Mouse (Mus musculus): ENCODE results near the gene Lama5. TPM values are rescaled to one million over a fixed set of nuclear protein-coding genes. Genes with fewer than 3 reads are reported as not detected.

Gene Lama5
- polyA plus RNA-seq, 1 experiment from 2014 or later, result 3.5 TPM

GRCm38 (mm10) chr2:180148551-180148950 is 77.1 kb downstream of the Lama5 start:
- no peak overlapping the region for H3K27ac ChIP-seq (replicated peaks)
- H3K4me1 ChIP-seq (replicated peaks), result no peaks in the 10 kb centered on the region
- WGBS, result 86% methylated on average over 9 of the region's 9 CpGs
- H3K27me3 ChIP-seq, result no peaks in the 10 kb centered on the region
- H3K9ac ChIP-seq, result no peak overlapping the region
- no peak overlapping the region for H3K4me2 ChIP-seq
- H3K4me3 ChIP-seq, result no peak overlapping the region
- ATAC-seq (ENCODE audit: low FRiP score, low read depth), result no peak
- H3K36me3 ChIP-seq, result peaks cover 82% of the 10 kb centered on the region
- H3K9me3 ChIP-seq, result no peaks in the 10 kb centered on the region

- no peak for ATAC-seq (ENCODE audit: low FRiP score, low read depth)
- no peaks in the 10 kb centered on the region for H3K4me1 ChIP-seq (replicated peaks)
- H3K9ac ChIP-seq, result no peak overlapping the region
- 88% methylated on average over 6 of the region's 6 CpGs for WGBS
- peaks cover 78% of the 10 kb centered on the region for H3K36me3 ChIP-seq
- H3K9me3 ChIP-seq, result no peaks in the 10 kb centered on the region
- no peak overlapping the region for H3K4me2 ChIP-seq
- no peaks in the 10 kb centered on the region for H3K27me3 ChIP-seq
- no peak overlapping the region for H3K4me3 ChIP-seq
- H3K27ac ChIP-seq (replicated peaks), result no peak overlapping the region
Measured at GRCm38 (mm10) chr2:180147379-180147778, 78.3 kb downstream of the Lama5 start.

GRCm38 (mm10) chr2:180146091-180146490 is 79.6 kb downstream of the Lama5 start:
- Histone ChIP-seq H3K4me3 (no peak overlapping the region), H3K9ac (no peak overlapping the region), H3K4me2 (no peak overlapping the region), H3K27me3 (no peaks in the 10 kb centered on the region), H3K36me3 (peaks cover 81% of the 10 kb centered on the region), H3K27ac (replicated peaks) (no peak overlapping the region), H3K9me3 (no peaks in the 10 kb centered on the region), H3K4me1 (replicated peaks) (no peaks in the 10 kb centered on the region)
- 70% methylated on average over 2 of the region's 2 CpGs for WGBS
- no peak for ATAC-seq (ENCODE audit: low FRiP score, low read depth)

- no peak overlapping the region for H3K4me2 ChIP-seq
- no peak overlapping the region for H3K4me3 ChIP-seq
- no peak for ATAC-seq (ENCODE audit: low FRiP score, low read depth)
- no peaks in the 10 kb centered on the region for H3K27me3 ChIP-seq
- peaks cover 23% of the 10 kb centered on the region for H3K36me3 ChIP-seq
- 84% methylated on average over 5 of the region's 5 CpGs for WGBS
- no peak overlapping the region for H3K27ac ChIP-seq (replicated peaks)
- H3K4me1 ChIP-seq (replicated peaks), result no peaks in the 10 kb centered on the region
- no peak overlapping the region for H3K9ac ChIP-seq
- H3K9me3 ChIP-seq, result no peaks in the 10 kb centered on the region
Measured at GRCm38 (mm10) chr2:180135414-180135813, 90.2 kb downstream of the Lama5 start.

GRCm38 (mm10) chr2:180133911-180134310 is 91.7 kb downstream of the Lama5 start:
- WGBS, result 88% methylated on average over 3 of the region's 3 CpGs
- no peak for ATAC-seq (ENCODE audit: low FRiP score, low read depth)

GRCm38 (mm10) chr2:180133231-180133630 is 92.4 kb downstream of the Lama5 start:
- no peak for ATAC-seq (ENCODE audit: low FRiP score, low read depth)

More at GRCm38 (mm10) chr2:180133911-180134310, 91.7 kb downstream of the Lama5 start:
- Histone ChIP-seq H3K4me1 (replicated peaks) (no peaks in the 10 kb centered on the region), H3K36me3 (peaks cover 11% of the 10 kb centered on the region; the same call in 1 of the 2 replicates), H3K4me3 (no peak overlapping the region), H3K27me3 (no peaks in the 10 kb centered on the region), H3K4me2 (no peak overlapping the region), H3K9me3 (no peaks in the 10 kb centered on the region), H3K27ac (replicated peaks) (no peak overlapping the region), H3K9ac (no peak overlapping the region)

GRCm38 (mm10) chr2:180127675-180128074 is 98.0 kb downstream of the Lama5 start:
- no peaks in the 10 kb centered on the region for H3K9me3 ChIP-seq
- no peaks in the 10 kb centered on the region for H3K27me3 ChIP-seq
- ATAC-seq (ENCODE audit: low FRiP score, low read depth), result no peak
- no peak overlapping the region for H3K4me2 ChIP-seq
- H3K27ac ChIP-seq (replicated peaks), result no peak overlapping the region
- 44% methylated on average over 1 of the region's 1 CpGs for WGBS
- no peak overlapping the region for H3K4me3 ChIP-seq
- peaks cover 27% of the 10 kb centered on the region for H3K4me1 ChIP-seq (replicated peaks)
- H3K36me3 ChIP-seq, result peaks cover 5% of the 10 kb centered on the region
- H3K9ac ChIP-seq, result no peak overlapping the region

More at GRCm38 (mm10) chr2:180133231-180133630, 92.4 kb downstream of the Lama5 start:
- Histone ChIP-seq H3K4me3 (no peak overlapping the region), H3K4me1 (replicated peaks) (no peaks in the 10 kb centered on the region), H3K27me3 (no peaks in the 10 kb centered on the region), H3K9me3 (no peaks in the 10 kb centered on the region), H3K9ac (no peak overlapping the region), H3K4me2 (no peak overlapping the region), H3K36me3 (peaks cover 6% of the 10 kb centered on the region; the same call in 1 of the 2 replicates), H3K27ac (replicated peaks) (no peak overlapping the region)
- WGBS, result 93% methylated on average over 4 of the region's 4 CpGs

Small RNA genes lying within 50 kb of the gene (microRNA-seq; reads per million reads assigned to microRNA genes)
- gene Mir3091 (not detected), gene Mir7005 (not detected)

Other genes with a start within 250 kb of the Lama5 start
- 3.5 and 3.7 TPM in 2 replicates for gene Taf4, start 249.2 kb downstream of the Lama5 start, polyA plus RNA-seq (2015; fragmentation: Nextera tagmentation; extraction: Ambion mirVana)
- gene Lsm14b, start 200.9 kb downstream of the Lama5 start, polyA plus RNA-seq (2015; fragmentation: Nextera tagmentation; extraction: Ambion mirVana), result 18.8 and 20.5 TPM in 2 replicates
- gene Psma7, start 183.4 kb downstream of the Lama5 start, polyA plus RNA-seq (2015; fragmentation: Nextera tagmentation; extraction: Ambion mirVana), result 541 and 546 TPM in 2 replicates
- 51.5 and 58.7 TPM in 2 replicates for gene Ss18l1, start 183.3 kb downstream of the Lama5 start, polyA plus RNA-seq (2015; fragmentation: Nextera tagmentation; extraction: Ambion mirVana)
- 30.3 and 34.8 TPM in 2 replicates for gene Mtg2, start 155.3 kb downstream of the Lama5 start, polyA plus RNA-seq (2015; fragmentation: Nextera tagmentation; extraction: Ambion mirVana)
- gene Hrh3, start 121.4 kb downstream of the Lama5 start, polyA plus RNA-seq (2015; fragmentation: Nextera tagmentation; extraction: Ambion mirVana), result 2.0 and 2.6 TPM in 2 replicates
- gene Osbpl2, start 106.6 kb downstream of the Lama5 start, polyA plus RNA-seq (2015; fragmentation: Nextera tagmentation; extraction: Ambion mirVana), result 71.0 and 72.7 TPM in 2 replicates
- gene Adrm1, start 54.4 kb downstream of the Lama5 start, polyA plus RNA-seq (2015; fragmentation: Nextera tagmentation; extraction: Ambion mirVana), result 189 and 207 TPM in 2 replicates
- gene Rps21, start 31.5 kb upstream of the Lama5 start, polyA plus RNA-seq (2015; fragmentation: Nextera tagmentation; extraction: Ambion mirVana), result 337 and 391 TPM in 2 replicates
- gene Cables2, start 47.6 kb upstream of the Lama5 start, polyA plus RNA-seq (2015; fragmentation: Nextera tagmentation; extraction: Ambion mirVana), result 27.0 and 29.6 TPM in 2 replicates
- not detected in 2 replicates for gene Rbbp8nl, start 64.0 kb upstream of the Lama5 start, polyA plus RNA-seq (2015; fragmentation: Nextera tagmentation; extraction: Ambion mirVana)
- not detected in 2 replicates for gene Gata5, start 108.8 kb upstream of the Lama5 start, polyA plus RNA-seq (2015; fragmentation: Nextera tagmentation; extraction: Ambion mirVana)
- gene Slco4a1, start 230.4 kb upstream of the Lama5 start, polyA plus RNA-seq (2015; fragmentation: Nextera tagmentation; extraction: Ambion mirVana), result 1.9 and 2.2 TPM in 2 replicates